Mouse (Mus musculus) cerebellum, adult 8-10 months (tissue): ENCODE measurements at regions not wholly inside any gene's neighbourhood (a gene's known extent, or its start where the extent isn't known, plus 50 kb on each side); places are given as distances from the start of the nearest gene placed in this dataset.

Experiments used
- DNase-seq: peaks from one replicate; pipeline ENCODE4 v3.0.0; 2022

- DNase-seq, result peak; percentile 21
Measured at GRCm38 (mm10) chr5:52309317-52310060, 54.1 kb upstream of the Sod3 start.

- no peak for DNase-seq
Measured at GRCm38 (mm10) chr5:52296303-52296702, 67.3 kb upstream of the Sod3 start.

GRCm38 (mm10) chr5:52294466-52294865 lies 69.1 kb upstream of the Sod3 start:
- DNase-seq, result no peak

GRCm38 (mm10) chr5:52288319-52288718 lies 75.3 kb upstream of the Sod3 start:
- no peak for DNase-seq

- DNase-seq, result no peak
Measured at GRCm38 (mm10) chr5:52280871-52281270, 82.7 kb upstream of the Sod3 start.

GRCm38 (mm10) chr5:52278111-52278510 lies 85.5 kb upstream of the Sod3 start:
- no peak for DNase-seq

- DNase-seq, result no peak
Measured at GRCm38 (mm10) chr5:52263214-52263613, 72.9 kb upstream of the Dhx15 start.

- DNase-seq, result no peak
Measured at GRCm38 (mm10) chr5:52258075-52258474, 67.8 kb upstream of the Dhx15 start.

- DNase-seq, result no peak
Measured at GRCm38 (mm10) chr5:52254602-52255071, 64.3 kb upstream of the Dhx15 start.

GRCm38 (mm10) chr5:52249804-52250203 lies 59.5 kb upstream of the Dhx15 start:
- DNase-seq, result no peak

- no peak for DNase-seq
Measured at GRCm38 (mm10) chr5:52243931-52244330, 53.6 kb upstream of the Dhx15 start.

- DNase-seq, result no peak
Measured at GRCm38 (mm10) chr5:52242414-52242813, 52.1 kb upstream of the Dhx15 start.

- no peak for DNase-seq
Measured at GRCm38 (mm10) chr5:52240540-52240939, 50.2 kb upstream of the Dhx15 start.
